Mouse (Mus musculus) left cerebral cortex, adult 18-20 months (tissue): ENCODE measurements at regions not wholly inside any gene's neighbourhood (a gene's known extent, or its start where the extent isn't known, plus 50 kb on each side); places are given as distances from the start of the nearest gene placed in this dataset.

Experiments used
- DNase-seq, 2 experiments: peaks; one replicate each; pipeline ENCODE4 v3.0.0; 2021 to 2022; ENCODE audit warnings: low spot score in 2 of 2, mixed read lengths in 1 of 2

DNA sequence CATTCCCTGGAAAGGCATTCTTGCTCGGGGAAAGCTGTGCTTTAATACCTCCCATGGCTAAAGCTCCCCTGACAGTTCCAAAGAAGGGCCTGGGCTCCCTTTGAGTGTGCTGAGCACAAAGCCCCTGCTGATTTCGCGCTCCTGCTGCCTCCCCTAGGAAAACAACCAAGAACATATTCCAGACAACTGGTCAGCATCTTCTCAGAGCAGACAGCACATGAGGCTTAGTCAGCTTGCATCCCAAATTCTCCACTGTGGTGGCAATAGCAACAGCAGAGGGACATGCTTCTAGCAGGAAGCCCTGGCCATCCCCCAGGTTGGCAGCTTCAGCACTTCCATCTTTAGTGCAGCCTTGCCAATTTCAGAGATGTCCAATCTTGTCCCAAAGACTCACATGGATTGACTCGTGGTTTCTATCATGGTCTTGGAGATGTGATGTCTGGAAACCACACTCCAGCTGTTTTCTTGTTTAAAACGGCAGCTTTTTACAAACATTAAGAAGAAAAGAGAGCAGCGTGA lies 163.8 kb downstream of the Snx19 start:
- peak; percentile 12 to 32 for DNase-seq

DNA sequence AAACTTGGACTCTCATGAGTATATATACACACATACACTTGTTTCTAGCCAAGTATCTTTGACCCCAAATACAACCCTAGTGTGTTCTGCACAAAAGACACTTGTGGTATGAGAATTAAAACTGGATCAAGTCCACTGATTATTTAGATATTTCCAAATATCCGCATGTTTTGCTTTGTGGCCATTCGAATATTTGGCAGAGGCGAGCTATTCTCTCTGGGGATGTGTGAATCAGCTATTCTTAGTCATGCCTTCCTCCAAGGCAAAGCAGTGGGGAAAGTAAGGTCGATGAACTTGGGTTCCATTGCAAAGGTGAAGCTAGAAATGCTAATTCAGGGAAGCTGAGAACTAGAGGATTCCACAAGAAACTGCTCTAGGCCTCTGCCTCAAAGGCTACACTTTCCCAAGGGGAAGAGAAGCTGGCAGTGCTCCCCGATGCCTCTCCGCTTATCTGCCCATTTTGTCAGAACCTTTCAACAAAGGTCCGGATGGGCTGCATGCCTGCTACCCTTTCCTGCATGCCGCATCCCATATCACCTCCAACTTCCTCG lies 154.4 kb downstream of the Snx19 start:
- no peak for DNase-seq

DNA sequence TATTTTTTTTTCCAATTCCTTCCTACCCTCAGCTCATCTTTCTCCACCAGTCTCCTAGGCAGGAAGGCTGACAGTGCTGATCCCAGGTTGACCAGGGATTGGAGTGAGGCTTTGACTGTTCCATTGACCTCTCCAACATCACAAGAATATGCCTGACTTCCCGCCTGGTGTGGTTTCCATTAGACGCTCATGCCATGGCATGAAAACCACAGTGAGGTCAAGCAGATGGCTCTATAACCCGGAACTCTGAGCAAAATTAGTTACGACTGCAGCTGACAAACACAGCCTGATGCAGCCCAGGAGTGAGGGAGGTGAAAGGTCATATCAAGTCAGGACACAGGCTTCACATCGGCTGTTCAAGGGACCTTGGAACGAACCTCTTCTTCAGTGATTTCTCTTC lies 153.6 kb downstream of the Snx19 start:
- DNase-seq = no peak

DNA sequence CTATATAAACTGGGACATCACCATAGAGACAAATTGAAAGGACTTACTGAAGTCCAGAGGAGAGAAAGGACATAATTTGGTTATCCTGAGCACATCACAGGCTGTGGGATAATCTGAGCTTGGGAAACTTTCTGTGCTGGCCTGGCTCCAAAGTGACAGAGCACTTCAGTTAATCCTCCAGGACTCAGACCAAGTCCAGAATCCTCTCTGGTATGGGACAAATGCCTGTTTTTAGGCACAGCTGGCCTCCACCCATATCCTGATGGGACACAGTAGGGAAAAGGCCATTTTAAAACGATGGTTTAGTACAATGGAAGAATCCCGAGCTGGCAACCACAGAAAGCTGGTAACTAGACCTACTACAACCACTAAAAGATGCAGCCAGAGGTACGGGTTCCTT lies 151.3 kb downstream of the Snx19 start:
- DNase-seq = no peak

DNA sequence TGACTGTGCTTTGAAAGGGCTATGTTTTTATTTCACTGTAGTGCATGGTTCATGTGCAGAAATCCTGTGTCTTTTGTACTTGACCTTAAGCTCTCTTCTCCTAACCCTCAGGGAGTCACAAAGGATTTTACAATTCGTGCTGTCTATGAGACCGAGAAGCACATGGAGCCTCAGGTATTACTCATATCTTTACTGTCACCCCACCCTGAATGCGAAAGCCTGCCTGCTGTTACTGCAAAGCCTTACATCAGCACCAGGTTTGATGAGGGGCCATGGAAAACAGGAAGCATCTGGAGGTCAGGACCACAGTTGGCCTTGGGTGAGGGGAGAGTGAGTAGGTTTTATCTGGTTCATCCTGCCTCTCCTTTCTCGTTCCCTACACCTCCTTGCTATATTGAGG lies 150.3 kb downstream of the Snx19 start:
- DNase-seq = no peak

DNA sequence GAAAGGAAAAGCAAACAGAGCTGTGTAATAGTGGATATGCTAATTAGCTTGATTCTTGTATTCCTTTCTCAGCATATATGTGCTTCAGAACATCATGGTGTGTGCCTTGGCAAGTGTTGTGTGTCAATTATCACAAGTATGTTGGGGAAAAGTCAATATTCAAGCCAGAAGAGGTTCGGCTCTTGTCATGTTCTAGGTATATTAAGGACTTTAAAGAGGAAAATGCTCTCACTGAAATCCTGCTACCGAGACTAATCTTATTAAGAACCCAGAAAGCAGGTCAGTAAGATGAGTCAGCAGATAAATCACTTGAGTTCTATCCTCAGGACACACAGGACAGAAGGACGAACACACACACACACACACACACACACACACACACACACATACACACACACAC lies 148.6 kb downstream of the Snx19 start:
- DNase-seq = no peak

DNA sequence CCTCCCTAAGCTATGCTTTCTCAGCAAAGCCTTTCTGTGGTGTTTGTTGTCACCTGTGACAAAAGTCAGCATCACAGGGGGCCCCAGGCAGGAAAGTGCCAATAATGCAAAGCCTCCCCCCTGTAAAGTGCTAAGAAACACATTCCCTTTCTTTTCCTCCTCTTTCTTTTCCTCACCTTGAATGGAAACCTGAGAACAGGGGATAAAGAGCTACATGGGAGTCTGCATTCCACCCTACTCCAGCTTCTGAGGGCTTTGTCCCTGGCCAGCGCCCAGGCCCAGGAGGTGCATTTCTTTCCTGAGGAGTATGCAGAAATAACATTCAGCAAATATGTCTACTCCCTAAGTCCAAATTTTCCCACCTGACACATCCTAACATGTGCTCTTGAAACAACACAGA lies 146.4 kb downstream of the Snx19 start:
- DNase-seq = no peak

DNA sequence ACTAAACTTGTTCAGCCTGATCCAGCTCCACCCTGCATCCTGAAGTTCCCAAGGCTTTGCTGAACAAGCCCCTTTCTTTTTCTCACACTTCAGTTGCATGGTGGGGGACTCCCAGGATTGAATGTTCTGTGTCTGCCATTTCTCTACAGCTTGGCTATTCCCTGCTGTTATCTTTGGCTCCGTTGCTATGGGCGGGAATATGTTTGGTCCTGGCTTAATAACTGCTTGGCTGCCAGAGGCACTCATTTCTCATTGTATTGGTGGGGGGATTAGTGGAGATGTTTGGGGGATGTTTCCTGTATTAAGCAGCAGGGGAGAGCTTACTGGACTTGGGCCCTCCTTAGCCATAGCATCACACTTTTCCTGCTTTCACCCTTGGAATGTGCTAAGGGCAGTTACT lies 144.1 kb downstream of the Snx19 start:
- DNase-seq = no peak

DNA sequence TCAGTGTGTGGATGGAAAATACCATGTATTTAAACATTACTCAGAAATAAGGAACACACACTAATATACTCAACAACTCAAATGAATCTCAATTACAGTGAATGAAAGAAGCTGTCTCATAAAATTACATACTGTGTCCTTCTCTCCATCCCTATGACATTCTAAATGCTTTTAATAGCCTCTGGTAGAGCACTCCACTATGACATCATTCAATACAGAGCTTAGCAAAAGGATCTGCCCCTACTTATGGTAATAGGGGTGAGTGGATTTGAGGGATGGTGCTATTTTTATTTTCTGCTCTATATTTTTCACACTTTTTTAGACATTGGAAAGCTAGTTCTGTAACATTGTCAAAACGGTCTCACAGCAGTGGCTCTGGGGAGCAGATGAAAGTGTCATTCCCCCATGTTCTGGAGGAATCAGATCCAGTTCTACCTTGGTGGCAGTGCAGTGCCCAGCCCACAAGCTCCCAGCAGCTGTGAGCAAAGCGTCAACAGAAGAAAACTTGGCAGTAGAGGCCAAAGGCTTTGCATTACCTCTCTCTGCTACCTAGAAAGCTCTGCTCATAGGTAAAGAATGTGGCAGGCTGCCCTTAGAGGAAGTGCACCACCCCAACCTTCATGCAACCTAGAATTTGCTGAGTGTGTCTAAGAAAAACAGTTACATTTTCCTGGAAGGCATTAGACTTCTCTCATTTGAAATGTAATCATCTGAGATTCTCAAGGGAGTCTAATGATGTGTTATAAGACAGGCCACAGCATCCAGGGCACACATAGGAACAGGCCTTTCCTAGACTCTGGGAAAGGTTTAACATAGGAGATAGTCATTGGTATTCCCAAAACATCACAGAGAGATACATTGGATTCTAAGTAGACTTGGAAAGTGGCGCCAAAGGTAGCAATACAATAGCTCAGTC lies 138.1 kb downstream of the Snx19 start:
- no peak for DNase-seq

DNA sequence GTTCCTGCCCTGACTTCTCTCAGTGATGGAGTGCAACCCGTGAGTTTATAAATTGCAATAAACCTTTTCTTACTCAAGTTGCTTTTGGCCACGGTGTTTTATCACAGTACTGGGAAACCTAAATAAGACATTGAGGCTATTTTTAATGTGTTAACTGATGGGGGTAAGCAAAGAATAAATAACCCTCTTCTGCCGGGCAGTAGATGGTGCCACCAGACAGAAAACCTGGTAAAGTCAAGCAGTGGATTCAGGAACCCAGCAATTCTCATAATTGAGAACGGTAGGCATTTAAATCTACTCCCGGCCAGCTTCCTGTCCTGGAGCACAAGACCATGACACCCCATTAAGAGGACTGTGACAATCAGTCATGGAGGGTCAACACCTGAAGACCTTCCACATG lies 136.5 kb downstream of the Snx19 start:
- no peak for DNase-seq

DNA sequence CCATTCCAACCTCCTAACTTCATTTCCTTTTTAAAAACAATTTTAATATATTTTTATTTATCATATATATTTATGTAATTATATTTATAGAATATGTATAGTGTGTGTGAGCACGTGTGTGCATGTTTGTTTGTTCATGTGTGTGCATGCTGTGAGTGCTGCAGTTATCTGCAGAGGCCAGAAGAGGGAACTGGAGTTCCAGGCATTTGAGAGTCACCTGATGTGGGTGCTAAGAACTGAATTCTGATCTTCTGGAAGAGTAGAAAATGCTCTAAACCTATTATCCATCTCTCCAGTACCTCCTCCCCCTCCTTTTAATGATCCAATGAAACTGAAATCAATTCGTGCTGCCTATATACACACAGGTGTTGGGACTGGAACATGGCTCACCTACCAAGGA lies 128.0 kb downstream of the Snx19 start:
- no peak for DNase-seq

DNA sequence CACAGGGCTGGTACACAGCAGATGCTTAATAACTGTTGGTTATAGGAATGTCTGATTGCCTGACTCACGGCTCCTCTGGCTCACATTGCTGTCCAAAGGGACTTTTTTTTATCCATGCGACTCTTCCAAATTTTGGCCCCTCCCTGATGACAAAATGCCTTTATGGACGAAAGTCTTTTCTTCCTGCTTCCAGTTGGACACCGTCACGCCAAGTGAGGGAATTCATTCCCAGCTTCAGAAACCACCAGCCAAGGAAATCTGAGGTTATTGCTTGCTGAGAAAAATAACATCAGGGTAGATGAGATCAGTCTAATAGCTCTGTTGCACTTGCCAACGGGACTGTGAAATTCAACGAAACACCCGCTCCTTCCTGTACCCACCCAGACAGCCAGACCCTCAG lies 125.8 kb downstream of the Snx19 start:
- no peak for DNase-seq

DNA sequence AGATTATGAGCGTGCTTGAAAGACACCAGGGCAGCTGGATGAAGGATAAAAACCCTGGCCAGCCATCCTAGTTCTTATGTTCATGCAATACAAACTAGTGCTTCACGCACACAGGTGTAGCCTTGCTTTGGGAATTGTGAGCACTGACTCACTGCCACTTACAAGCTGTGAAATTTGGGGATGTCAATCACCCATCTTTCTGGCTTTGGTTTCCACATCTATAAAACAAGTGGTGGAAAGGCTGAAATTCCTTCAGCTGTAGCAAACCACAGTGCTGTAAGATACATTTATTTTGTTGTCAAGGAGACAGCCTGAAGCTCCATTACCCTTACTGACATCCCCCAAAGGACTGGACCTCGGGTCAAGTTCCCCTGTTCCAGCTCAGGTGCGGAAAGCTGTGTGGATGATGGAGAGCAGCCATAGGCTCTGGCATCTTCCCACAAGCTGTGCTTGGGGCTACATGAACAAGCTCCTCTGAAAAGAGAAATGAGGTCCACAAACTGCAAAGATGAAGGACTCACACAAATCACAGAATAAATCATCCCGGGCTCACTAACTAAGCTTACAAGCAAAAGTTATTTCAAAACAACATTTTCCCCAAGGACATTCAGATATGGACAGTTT lies 123.1 kb downstream of the Snx19 start:
- no peak for DNase-seq

DNA sequence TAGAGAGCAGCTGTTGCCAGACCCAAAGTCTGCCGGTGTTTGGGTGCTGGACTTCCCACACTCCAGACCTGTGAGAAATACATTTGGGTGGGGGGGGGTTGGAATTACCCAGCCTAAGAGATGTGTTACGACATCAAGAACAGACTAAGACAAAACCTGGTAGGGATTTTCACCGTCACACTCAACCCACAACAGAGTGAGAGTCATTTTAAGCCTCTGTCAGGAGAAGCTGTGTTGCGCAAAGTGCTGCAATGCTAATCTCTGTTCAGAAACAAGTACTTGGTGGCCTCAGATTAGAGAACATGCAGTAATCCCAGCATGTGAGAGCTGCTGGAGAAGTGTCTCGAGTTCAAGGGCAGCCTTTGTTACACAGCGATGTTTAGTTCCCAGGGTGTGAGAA lies 113.0 kb downstream of the Snx19 start:
- DNase-seq = no peak

DNA sequence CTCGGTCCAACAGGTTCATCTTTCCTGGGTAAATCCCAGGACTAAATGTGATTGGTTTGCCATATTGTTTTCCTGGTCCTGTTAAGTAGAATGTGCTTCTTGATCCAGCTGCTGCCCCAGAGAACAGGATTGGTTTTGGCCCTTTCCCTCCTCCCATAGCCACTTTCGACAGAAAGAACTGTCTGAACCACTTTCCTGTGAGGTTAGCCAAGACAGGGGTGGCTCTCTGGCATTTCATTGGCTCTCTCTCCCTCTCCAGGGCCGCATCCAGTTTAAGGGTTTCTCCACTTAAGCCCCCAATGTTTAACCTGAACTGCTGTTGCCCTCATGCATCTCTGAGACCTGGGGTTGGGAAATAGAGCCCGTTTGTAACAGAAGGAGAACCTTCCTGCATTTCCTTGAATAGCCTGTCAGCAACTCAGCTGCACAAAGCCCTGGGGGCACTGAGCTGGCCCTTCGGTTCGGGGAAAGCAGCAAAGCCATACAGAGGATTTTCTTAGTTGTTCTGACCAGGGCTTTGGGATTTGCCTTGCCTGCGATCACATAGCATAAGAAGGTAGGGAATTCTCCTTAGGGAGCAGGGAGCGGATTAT lies 109.7 kb downstream of the Snx19 start:
- DNase-seq = no peak

DNA sequence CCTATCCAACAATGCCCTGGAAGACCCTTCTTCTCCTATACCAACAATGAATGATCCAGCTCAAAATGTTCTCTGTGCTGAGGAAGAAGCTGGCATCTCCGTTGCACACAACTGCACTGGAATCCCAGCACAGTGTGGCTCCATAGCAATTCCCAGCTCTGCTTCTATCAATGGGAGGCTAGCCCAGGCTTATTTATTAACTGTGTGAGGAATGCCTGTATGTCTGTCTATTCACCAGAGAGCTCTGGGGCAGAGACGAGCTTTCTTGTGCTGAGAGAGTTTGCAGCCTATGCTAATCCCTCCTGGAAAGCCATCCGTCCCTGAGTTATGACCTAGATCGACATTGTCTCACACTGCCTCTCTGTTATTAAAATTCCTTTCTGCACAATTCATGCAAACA lies 108.1 kb downstream of the Snx19 start:
- DNase-seq = no peak

DNA sequence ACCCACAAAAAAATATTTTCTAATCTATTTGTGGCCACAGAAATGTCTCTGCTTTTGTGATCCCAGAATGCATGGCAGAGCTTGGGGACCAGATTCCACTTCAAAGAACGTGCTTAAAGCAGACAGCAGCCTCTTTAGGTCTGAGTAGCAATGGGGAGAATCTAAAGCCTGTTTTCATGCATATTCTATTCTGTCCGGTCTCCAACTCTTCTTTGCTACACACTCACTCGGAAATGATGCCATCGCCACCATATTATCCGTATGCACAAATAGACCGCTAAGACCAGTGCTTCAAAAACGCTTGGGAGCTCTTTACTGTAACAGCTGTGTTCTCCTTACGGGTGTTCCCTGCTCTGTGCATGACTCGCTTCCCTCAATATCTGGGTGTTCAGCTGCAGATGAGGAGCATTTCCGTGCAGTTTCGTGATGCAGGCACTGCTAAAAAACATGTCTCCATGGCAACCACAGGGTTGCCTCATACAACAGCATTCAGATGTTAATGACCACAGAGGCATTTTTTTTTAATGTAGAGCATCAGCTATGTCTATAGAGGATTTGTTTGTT lies 107.0 kb downstream of the Snx19 start:
- DNase-seq = no peak

DNA sequence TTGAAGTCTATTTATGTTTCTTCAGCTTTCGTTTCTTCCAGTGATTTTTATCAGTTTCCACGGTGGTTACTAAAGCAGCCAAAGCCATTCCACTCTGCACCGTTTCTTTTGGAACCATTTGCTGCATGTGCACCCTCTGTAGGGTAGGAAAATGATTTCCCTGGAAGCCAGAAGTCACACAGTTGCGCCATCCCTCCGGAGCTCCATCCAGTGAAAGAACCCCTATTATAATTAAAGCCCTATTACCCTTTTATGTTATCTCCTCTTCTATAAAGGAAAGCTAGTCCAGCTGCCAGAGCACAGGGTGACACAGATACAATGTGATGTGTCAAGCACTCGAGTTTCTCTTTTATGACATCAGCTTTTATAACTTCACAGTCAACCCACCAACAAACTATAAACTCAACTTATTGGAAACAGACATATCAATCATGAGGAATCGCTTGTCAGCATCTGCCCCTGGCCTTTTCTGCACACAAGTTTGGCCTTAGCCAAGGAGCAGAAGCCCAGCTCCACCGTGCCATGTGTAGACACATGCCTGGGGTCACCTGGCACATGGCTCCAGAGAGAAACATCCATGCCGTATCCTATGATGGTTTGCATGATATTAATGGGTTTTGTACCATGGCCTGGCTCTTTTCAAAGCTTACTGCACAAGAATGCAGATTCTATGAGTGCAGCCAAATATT lies 106.3 kb downstream of the Snx19 start:
- no peak for DNase-seq

DNA sequence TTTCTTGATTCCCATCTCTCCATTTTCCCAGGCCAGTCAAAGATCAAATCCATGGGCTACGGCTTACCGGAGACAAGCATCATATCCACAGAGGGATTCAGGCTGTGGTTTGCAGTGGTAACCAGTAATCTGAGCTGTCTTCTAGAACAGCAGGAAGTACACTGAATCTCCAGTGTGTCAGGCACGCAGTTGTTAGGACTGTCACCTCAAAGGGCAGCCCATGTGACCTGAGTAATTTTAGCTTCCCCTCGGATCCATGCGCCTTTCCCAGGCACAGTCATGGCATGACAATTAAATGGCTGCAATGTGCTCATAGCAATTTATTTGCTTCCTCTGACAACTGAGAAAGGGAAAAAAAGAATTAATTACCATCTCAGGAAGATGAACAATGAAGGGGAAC lies 98.2 kb downstream of the Snx19 start:
- no peak for DNase-seq

DNA sequence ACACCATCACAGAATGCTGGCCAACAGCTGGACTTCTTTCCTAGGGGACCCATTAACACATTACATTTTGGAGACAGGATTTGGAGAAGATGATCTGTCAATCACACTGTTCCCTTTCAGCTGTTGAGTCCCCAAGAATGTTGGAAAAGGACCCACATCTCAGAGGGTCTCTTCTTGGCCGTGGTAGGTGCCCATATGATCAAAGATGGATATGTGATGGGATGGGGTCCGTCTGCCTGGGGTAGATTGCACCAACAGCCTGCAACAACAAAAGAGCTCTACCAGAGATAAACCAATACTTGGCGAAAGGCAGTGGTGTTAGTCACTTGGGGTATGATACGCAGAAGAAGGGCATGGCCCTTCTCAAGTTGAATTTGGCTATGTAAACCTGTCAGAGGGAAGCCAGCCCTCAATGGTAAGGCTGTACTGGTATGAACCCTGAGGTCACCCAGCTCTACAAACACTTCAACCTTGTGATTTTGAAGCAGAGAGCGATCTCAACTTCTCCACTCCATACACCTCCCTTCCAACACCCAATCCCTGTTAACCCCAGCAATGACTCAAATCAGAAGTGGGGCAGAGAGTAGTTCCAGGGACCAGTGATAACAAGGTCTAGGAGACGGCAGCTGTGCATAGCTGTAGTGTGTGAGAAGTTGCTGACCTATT lies 97.6 kb downstream of the Snx19 start:
- DNase-seq = no peak

DNA sequence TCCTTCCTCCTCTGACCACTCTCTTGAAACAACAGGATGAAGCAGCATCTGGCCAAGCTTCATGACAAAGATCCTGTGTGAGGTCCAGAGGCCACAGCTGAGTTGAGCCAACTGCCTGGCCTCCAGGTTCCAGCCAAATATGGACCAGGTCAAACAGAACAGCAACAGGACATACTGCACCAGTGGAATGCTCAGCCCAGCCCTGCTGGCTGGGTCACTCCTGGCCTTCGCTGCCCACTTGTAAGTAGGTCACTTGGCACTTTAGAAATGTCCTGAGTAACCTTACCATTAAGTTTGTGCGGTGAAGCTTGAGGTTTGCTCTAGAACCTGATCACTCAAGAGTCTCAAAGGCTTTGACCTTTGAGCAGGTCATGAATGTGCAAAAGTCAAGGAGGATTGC lies 96.9 kb downstream of the Snx19 start:
- DNase-seq = no peak
